In the genomic region with DNA sequence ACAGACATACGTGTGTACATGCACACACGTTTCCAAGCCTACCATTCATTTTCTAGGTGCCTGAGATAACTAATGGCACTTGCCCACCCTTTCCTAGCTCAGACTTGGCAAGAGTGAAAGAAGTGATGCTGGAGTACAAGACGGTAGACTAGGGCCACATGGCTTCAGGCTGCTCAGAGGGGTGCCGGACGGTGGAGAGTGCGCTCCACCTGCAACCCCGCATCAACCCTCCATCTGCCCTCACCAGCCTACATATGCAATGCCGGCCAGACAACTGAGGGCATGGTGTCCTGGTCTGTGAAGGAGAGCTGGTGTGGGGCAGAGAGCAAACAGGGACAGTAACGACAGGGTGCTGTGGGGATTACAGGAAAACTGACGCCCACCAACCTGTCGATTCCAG, we compare ENCODE assay signal across 24 mouse cellular contexts.
"Had no signal": no experiment of that assay in that cellular context is flagged by ENCODE, and none has a peak within 500 bp of the region (broad histone marks: within the 10 kb centered on the region; RNA-seq: fewer than 3 reads in every experiment).

No protein-coding gene starts in this region.

- DNase-seq: kidney, adult 18-20 months; kidney, adult 9 months; kidney, postnatal 14 days; kidney, postnatal 4 days; layer of hippocampus, postnatal 36 days; liver, postnatal 0 days; lung, embryonic 14.5 days; right cerebral cortex, postnatal 25 days; spleen, adult 18-20 months; thymus, adult 2 months; thymus, postnatal 14 days; thymus, postnatal 4 days had no signal

- H3K9ac ChIP-seq: limb, embryonic 12.5 days; limb, embryonic 15.5 days; liver, embryonic 14.5 days; liver, postnatal 0 days; lung, embryonic 14.5 days; midbrain, embryonic 12.5 days; midbrain, embryonic 15.5 days; neural tube, embryonic 12.5 days; neural tube, embryonic 15.5 days; stomach, embryonic 15.5 days had no signal

- H3K27ac ChIP-seq: left cerebral cortex, adult 2 months; limb, embryonic 12.5 days; limb, embryonic 15.5 days; liver, embryonic 14.5 days; macrophage; midbrain, embryonic 12.5 days; midbrain, embryonic 15.5 days; neural tube, embryonic 12.5 days; neural tube, embryonic 15.5 days; stomach, embryonic 15.5 days had no signal

- ATAC-seq: liver, postnatal 0 days; lung, postnatal 0 days; midbrain, embryonic 15.5 days had no signal

- H3K4me1 ChIP-seq: midbrain, embryonic 12.5 days; midbrain, embryonic 15.5 days; stomach, embryonic 15.5 days had no signal

- H3K27me3 ChIP-seq: limb, embryonic 12.5 days; limb, embryonic 15.5 days; midbrain, embryonic 12.5 days; midbrain, embryonic 15.5 days; neural tube, embryonic 12.5 days; neural tube, embryonic 15.5 days; stomach, embryonic 15.5 days had no signal

- H3K9me3 ChIP-seq: limb, embryonic 12.5 days; limb, embryonic 15.5 days; midbrain, embryonic 12.5 days; midbrain, embryonic 15.5 days; neural tube, embryonic 12.5 days; neural tube, embryonic 15.5 days; stomach, embryonic 15.5 days had no signal

- H3K4me3 ChIP-seq: left cerebral cortex, adult 2 months; limb, embryonic 12.5 days; limb, embryonic 15.5 days; midbrain, embryonic 12.5 days; midbrain, embryonic 15.5 days; neural tube, embryonic 12.5 days; neural tube, embryonic 15.5 days; stomach, embryonic 15.5 days had no signal

- H3K4me2 ChIP-seq: limb, embryonic 12.5 days; limb, embryonic 15.5 days; liver, embryonic 11.5 days; lung, embryonic 14.5 days; midbrain, embryonic 12.5 days; midbrain, embryonic 15.5 days; neural tube, embryonic 12.5 days; neural tube, embryonic 15.5 days; stomach, embryonic 15.5 days had no signal

- H3K36me3 ChIP-seq: midbrain, embryonic 12.5 days; midbrain, embryonic 15.5 days; neural tube, embryonic 12.5 days; neural tube, embryonic 15.5 days; stomach, embryonic 15.5 days had no signal
